Mouse (Mus musculus): ENCODE measurements around the gene Pdzk1ip1. TPM values are rescaled to one million over a fixed set of nuclear protein-coding genes. Genes with fewer than 3 reads are reported as not detected.
A peak's percentile ranks its signal among the peaks of the same experiment; 100 is the strongest.

Gene Pdzk1ip1
- polyA plus RNA-seq, 1 experiment from 2014 or later, result 13.3 TPM

- no peaks in the 10 kb centered on the region for H3K36me3 ChIP-seq (ENCODE audit: insufficient read depth)
- H3K9ac ChIP-seq, result no peak overlapping the region
- 0 out of 2 replicates have a peak, but pooled peaks cover 3% of the 10 kb centered on the region for H3K4me1 ChIP-seq (ENCODE audit: insufficient read depth)
- peaks cover 96% of the 10 kb centered on the region for H3K27me3 ChIP-seq (ENCODE audit: insufficient read depth, low read length)
- ATAC-seq (ENCODE audit: insufficient read depth), result no peak
- DNase-seq, result no peak
- 23% methylated on average over 3 of the region's 3 CpGs for WGBS
- no peaks in the 10 kb centered on the region for H3K9me3 ChIP-seq (ENCODE audit: low read depth, low read length)
- H3K4me2 ChIP-seq, result peak overlapping the region; percentile 69
- no peak overlapping the region for H3K4me3 ChIP-seq (ENCODE audit: low read depth, low read length)
- H3K27ac ChIP-seq (ENCODE audit: low read depth), result peak overlapping the region; percentile 88; the same call in 1 of the 2 replicates
- TF ChIP-seq CTCF (IDR thresholded peaks at IDR 0.05; ENCODE audit: low read depth), result no peak
These were observed 32.8 kb upstream of the Pdzk1ip1 start for GRCm38 (mm10) chr4:115055691-115056090.

- under 1% methylated on average over 59 of the region's 60 CpGs for WGBS
- ATAC-seq (ENCODE audit: insufficient read depth) (peak; percentile 39), DNase-seq (peak; percentile 63)
- no peak for TF ChIP-seq CTCF (IDR thresholded peaks at IDR 0.05; ENCODE audit: low read depth)
- peak within 1 kb of the TSS; percentile 88 for H3K27ac ChIP-seq (ENCODE audit: low read depth)
- H3K27me3 ChIP-seq (ENCODE audit: insufficient read depth, low read length), result peaks cover 96% of the 10 kb centered on the region
- no peaks in the 10 kb centered on the region for H3K36me3 ChIP-seq (ENCODE audit: insufficient read depth)
- H3K4me2 ChIP-seq, result peak within 1 kb of the TSS; percentile 69
- H3K4me1 ChIP-seq (ENCODE audit: insufficient read depth), result 0 out of 2 replicates have a peak, but pooled peaks cover 3% of the 10 kb centered on the region
- peak within 1 kb of the TSS; percentile 45 for H3K4me3 ChIP-seq (ENCODE audit: low read depth, low read length)
- H3K9me3 ChIP-seq (ENCODE audit: low read depth, low read length), result no peaks in the 10 kb centered on the region
- H3K9ac ChIP-seq, result peak within 1 kb of the TSS; percentile 65
These were observed 32.1 kb upstream of the Pdzk1ip1 start, which contains the start of gene Tal1 for GRCm38 (mm10) chr4:115056371-115056920. TSS of gene Tal1 (plus strand) at chr4:115056426.

- H3K4me3 ChIP-seq (ENCODE audit: low read depth, low read length), result peak overlapping the region; percentile 45
- H3K27me3 ChIP-seq (ENCODE audit: insufficient read depth, low read length), result peaks cover 96% of the 10 kb centered on the region
- no peaks in the 10 kb centered on the region for H3K36me3 ChIP-seq (ENCODE audit: insufficient read depth)
- peak overlapping the region; percentile 69 for H3K4me2 ChIP-seq
- 0 out of 2 replicates have a peak, but pooled peaks cover 3% of the 10 kb centered on the region for H3K4me1 ChIP-seq (ENCODE audit: insufficient read depth)
- H3K27ac ChIP-seq (ENCODE audit: low read depth), result peak overlapping the region; percentile 88
- WGBS, result 1% methylated on average over 48 of the region's 48 CpGs
- DNase-seq (peak; percentile 71), ATAC-seq (ENCODE audit: insufficient read depth) (peak; percentile 55; the same call in 1 of the 2 replicates)
- no peaks in the 10 kb centered on the region for H3K9me3 ChIP-seq (ENCODE audit: low read depth, low read length)
- H3K9ac ChIP-seq, result peak overlapping the region; percentile 65
- TF ChIP-seq CTCF (IDR thresholded peaks at IDR 0.05; ENCODE audit: low read depth), result no peak
These were observed 31.4 kb upstream of the Pdzk1ip1 start for GRCm38 (mm10) chr4:115056921-115057673.

- Histone ChIP-seq H3K36me3 (ENCODE audit: insufficient read depth) (no peaks in the 10 kb centered on the region), H3K27ac (ENCODE audit: low read depth) (peak overlapping the region; percentile 88), H3K9me3 (ENCODE audit: low read depth, low read length) (no peaks in the 10 kb centered on the region), H3K27me3 (ENCODE audit: insufficient read depth, low read length) (peaks cover 96% of the 10 kb centered on the region), H3K9ac (peak overlapping the region; percentile 65), H3K4me2 (peak overlapping the region; percentile 69), H3K4me3 (ENCODE audit: low read depth, low read length) (peak overlapping the region; percentile 45), H3K4me1 (ENCODE audit: insufficient read depth) (0 out of 2 replicates have a peak, but pooled peaks cover 3% of the 10 kb centered on the region)
- DNase-seq (peak; percentile 43), ATAC-seq (ENCODE audit: insufficient read depth) (peak; percentile 8; the same call in 1 of the 2 replicates)
- WGBS, result under 1% methylated on average over 33 of the region's 33 CpGs
- TF ChIP-seq CTCF (IDR thresholded peaks at IDR 0.05; ENCODE audit: low read depth), result no peak
These were observed 30.7 kb upstream of the Pdzk1ip1 start for GRCm38 (mm10) chr4:115057674-115058316.

GRCm38 (mm10) chr4:115058317-115058761 is 30.2 kb upstream of the Pdzk1ip1 start:
- H3K9ac ChIP-seq, result peak overlapping the region; percentile 65
- peak; percentile 47 for DNase-seq
- WGBS, result 2% methylated on average over 20 of the region's 20 CpGs
- H3K4me1 ChIP-seq (ENCODE audit: insufficient read depth), result 0 out of 2 replicates have a peak, but pooled peaks cover 3% of the 10 kb centered on the region
- H3K4me3 ChIP-seq (ENCODE audit: low read depth, low read length), result peak overlapping the region; percentile 45
- H3K4me2 ChIP-seq, result peak overlapping the region; percentile 69
- no peak for TF ChIP-seq CTCF (IDR thresholded peaks at IDR 0.05; ENCODE audit: low read depth)
- H3K36me3 ChIP-seq (ENCODE audit: insufficient read depth), result no peaks in the 10 kb centered on the region
- H3K9me3 ChIP-seq (ENCODE audit: low read depth, low read length), result no peaks in the 10 kb centered on the region
- peak overlapping the region; percentile 88 for H3K27ac ChIP-seq (ENCODE audit: low read depth)
- no peak for ATAC-seq (ENCODE audit: insufficient read depth)
- H3K27me3 ChIP-seq (ENCODE audit: insufficient read depth, low read length), result peaks cover 98% of the 10 kb centered on the region

- 3% methylated on average over 23 of the region's 23 CpGs for WGBS
These were observed 29.5 kb upstream of the Pdzk1ip1 start for GRCm38 (mm10) chr4:115058871-115059590.

More at GRCm38 (mm10) chr4:115058871-115059590, 29.5 kb upstream of the Pdzk1ip1 start:
- Histone ChIP-seq H3K4me1 (ENCODE audit: insufficient read depth) (0 out of 2 replicates have a peak, but pooled peaks cover 3% of the 10 kb centered on the region), H3K27ac (ENCODE audit: low read depth) (peak overlapping the region; percentile 88), H3K4me3 (ENCODE audit: low read depth, low read length) (peak overlapping the region; percentile 45), H3K9ac (peak overlapping the region; percentile 65), H3K27me3 (ENCODE audit: insufficient read depth, low read length) (peaks cover 98% of the 10 kb centered on the region), H3K4me2 (peak overlapping the region; percentile 69), H3K36me3 (ENCODE audit: insufficient read depth) (no peaks in the 10 kb centered on the region), H3K9me3 (ENCODE audit: low read depth, low read length) (no peaks in the 10 kb centered on the region)
- DNase-seq (peak; percentile 31), ATAC-seq (ENCODE audit: insufficient read depth) (no peak)
- no peak for TF ChIP-seq CTCF (IDR thresholded peaks at IDR 0.05; ENCODE audit: low read depth)
